Mouse (Mus musculus): Measurements from ENCODE around the gene Abcf1. TPM values are rescaled to one million over a fixed set of nuclear protein-coding genes. Genes with fewer than 3 reads are reported as not detected.
"Not testable (repeated sequence)": the region's sequence is repeated elsewhere in the genome, so short reads cannot be mapped to it uniquely, and the experiment has no call there.

The Abcf1 gene
- 65.5 and 74.9 TPM in 2 replicates for polyA plus RNA-seq (2014; fragmentation: Nextera tagmentation; extraction: Ambion mirVana)

DNA sequence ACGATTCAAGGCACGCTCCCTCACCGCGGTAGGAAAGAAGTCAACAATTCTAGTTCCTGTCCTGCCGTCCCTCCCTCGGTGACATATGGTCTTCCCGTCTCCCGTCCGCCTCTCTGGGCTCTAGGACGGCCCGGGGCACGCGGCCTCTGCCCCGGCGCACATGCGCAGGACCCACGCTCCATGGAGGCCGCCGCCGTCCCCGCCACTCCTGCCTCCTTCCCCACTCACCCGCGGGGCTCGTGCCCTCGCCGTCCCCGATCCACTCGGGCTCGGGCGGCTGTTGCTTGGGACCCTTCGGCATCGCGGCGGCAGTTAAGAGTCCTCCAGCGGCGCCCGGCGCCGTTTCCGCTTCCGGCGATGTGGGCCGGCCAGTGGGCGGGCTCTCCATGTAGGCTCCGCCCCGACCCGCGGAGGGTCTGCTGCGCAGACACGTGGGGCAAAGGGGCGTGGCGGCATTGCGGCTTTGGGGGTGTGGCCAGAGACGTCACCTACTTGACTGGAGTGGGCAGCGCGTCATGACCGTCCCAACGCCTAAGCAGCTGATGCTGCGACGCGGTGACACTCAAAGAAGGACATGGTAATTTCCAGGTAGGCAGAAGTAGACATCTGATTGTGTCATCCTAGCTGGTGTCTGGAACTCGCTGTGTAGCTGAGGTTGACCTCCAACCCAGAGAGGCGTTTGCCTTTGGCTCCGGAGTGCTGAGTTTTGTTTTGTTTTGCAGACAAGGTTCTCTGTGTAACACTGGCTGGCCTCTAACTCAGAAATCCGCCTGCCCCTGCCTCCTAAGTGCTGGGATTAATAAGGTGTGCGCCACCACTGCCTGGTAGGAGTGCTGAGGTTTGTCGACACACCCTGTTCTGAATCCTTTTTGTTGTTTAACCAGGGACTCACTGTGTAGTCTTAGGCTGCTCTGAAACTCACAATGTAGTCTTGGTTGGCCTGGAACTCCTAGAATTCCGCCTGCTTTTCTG is at the start of gene Abcf1:
Gene Abcf1, minus strand, starts transcription at position 344 of the 972 bp plus-strand sequence.
- H3K36me3 ChIP-seq (replicated peaks; ENCODE audit: control insufficient read depth, insufficient read depth), result peaks cover 53% of the 10 kb centered on the region
- peaks cover 8% of the 10 kb centered on the region; the same call in 1 of the 2 replicates for H3K4me1 ChIP-seq (replicated peaks; ENCODE audit: control insufficient read depth, insufficient read depth, low read length)
- H3K9ac ChIP-seq, result peak within 1 kb of the TSS; percentile 64
- H3K27me3 ChIP-seq (ENCODE audit: control insufficient read depth, insufficient read depth, low read length), result no peaks in the 10 kb centered on the region
- under 1% methylated on average over 58 of the region's 68 CpGs for WGBS
- H3K4me2 ChIP-seq (replicated peaks), result peak within 1 kb of the TSS; percentile 65
- peak within 1 kb of the TSS; percentile 69 for H3K27ac ChIP-seq
- DNase-seq (ENCODE audit: low spot score) (peak; percentile 99), ATAC-seq (ENCODE audit: low FRiP score) (peak; percentile 96)
- peak within 1 kb of the TSS; percentile 64 for H3K4me3 ChIP-seq (replicated peaks; ENCODE audit: low read length)
- no peaks in the 10 kb centered on the region for H3K9me3 ChIP-seq (ENCODE audit: control insufficient read depth, low read length)

- Histone ChIP-seq H3K9ac (no peak overlapping the region), H3K4me2 (replicated peaks) (no peak overlapping the region), H3K9me3 (ENCODE audit: control insufficient read depth, low read length) (no peaks in the 10 kb centered on the region), H3K4me1 (replicated peaks; ENCODE audit: control insufficient read depth, insufficient read depth, low read length) (no peaks in the 10 kb centered on the region), H3K27ac (no peak overlapping the region), H3K27me3 (ENCODE audit: control insufficient read depth, insufficient read depth, low read length) (no peaks in the 10 kb centered on the region), H3K36me3 (replicated peaks; ENCODE audit: control insufficient read depth, insufficient read depth) (peaks cover 19% of the 10 kb centered on the region), H3K4me3 (replicated peaks; ENCODE audit: low read length) (no peak overlapping the region)
- WGBS, result 66% methylated on average over 2 of the region's 2 CpGs
- no peak for DNase-seq (ENCODE audit: low spot score)
- no peak for ATAC-seq (ENCODE audit: low FRiP score)
Measured at GRCm38 (mm10) chr17:36018979-36019378, 49.4 kb upstream of the Abcf1 start.

GRCm38 (mm10) chr17:36017046-36017445 is 47.5 kb upstream of the Abcf1 start:
- Histone ChIP-seq H3K4me3 (replicated peaks; ENCODE audit: low read length) (no peak overlapping the region), H3K9ac (no peak overlapping the region), H3K9me3 (ENCODE audit: control insufficient read depth, low read length) (no peaks in the 10 kb centered on the region), H3K27ac (no peak overlapping the region), H3K36me3 (replicated peaks; ENCODE audit: control insufficient read depth, insufficient read depth) (peaks cover 19% of the 10 kb centered on the region), H3K4me2 (replicated peaks) (no peak overlapping the region), H3K27me3 (ENCODE audit: control insufficient read depth, insufficient read depth, low read length) (no peaks in the 10 kb centered on the region), H3K4me1 (replicated peaks; ENCODE audit: control insufficient read depth, insufficient read depth, low read length) (no peaks in the 10 kb centered on the region)
- DNase-seq (ENCODE audit: low spot score) (no peak), ATAC-seq (ENCODE audit: low FRiP score) (no peak)
- WGBS, result 90% methylated on average over 5 of the region's 5 CpGs

- H3K4me2 ChIP-seq (replicated peaks), result no peak overlapping the region
- no peak for DNase-seq (ENCODE audit: low spot score)
- H3K27ac ChIP-seq, result no peak overlapping the region
- H3K9ac ChIP-seq, result no peak overlapping the region
- WGBS, result 98% methylated on average over 5 of the region's 5 CpGs
- H3K4me3 ChIP-seq (replicated peaks; ENCODE audit: low read length), result no peak overlapping the region
- no peak for ATAC-seq (ENCODE audit: low FRiP score)
- H3K36me3 ChIP-seq (replicated peaks; ENCODE audit: control insufficient read depth, insufficient read depth), result peaks cover 19% of the 10 kb centered on the region
- no peaks in the 10 kb centered on the region for H3K27me3 ChIP-seq (ENCODE audit: control insufficient read depth, insufficient read depth, low read length)
- H3K4me1 ChIP-seq (replicated peaks; ENCODE audit: control insufficient read depth, insufficient read depth, low read length), result no peaks in the 10 kb centered on the region
- no peaks in the 10 kb centered on the region for H3K9me3 ChIP-seq (ENCODE audit: control insufficient read depth, low read length)
Measured at GRCm38 (mm10) chr17:36014977-36015376, 45.4 kb upstream of the Abcf1 start.

DNA sequence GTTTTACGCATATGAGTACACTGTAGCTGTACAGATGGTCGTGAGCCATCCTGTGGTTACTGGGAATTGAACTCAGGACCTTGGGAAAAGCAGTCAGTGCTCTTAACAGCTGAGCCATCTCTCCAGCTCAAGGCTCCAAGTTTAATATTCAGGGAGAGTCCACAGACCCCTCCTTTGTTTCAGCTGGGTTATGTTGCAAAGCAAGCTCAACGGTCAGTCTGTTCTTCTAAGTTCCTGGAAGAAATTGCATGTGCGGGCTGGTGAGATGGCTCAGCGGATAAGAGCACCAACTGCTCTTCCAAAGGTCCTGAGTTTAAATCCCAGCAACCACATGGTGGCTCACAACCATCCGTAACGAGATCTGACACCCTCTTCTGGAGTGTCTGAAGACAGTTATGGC is 34.8 kb upstream of the Abcf1 start:
- 93% methylated on average over 7 of the region's 7 CpGs for WGBS
- DNase-seq (ENCODE audit: low spot score); H3K27ac ChIP-seq; H3K36me3 ChIP-seq (replicated peaks; ENCODE audit: control insufficient read depth, insufficient read depth); H3K9ac ChIP-seq; H3K4me2 ChIP-seq (replicated peaks); ATAC-seq (ENCODE audit: low FRiP score); H3K9me3 ChIP-seq (ENCODE audit: control insufficient read depth, low read length); H3K4me1 ChIP-seq (replicated peaks; ENCODE audit: control insufficient read depth, insufficient read depth, low read length); H3K27me3 ChIP-seq (ENCODE audit: control insufficient read depth, insufficient read depth, low read length); H3K4me3 ChIP-seq (replicated peaks; ENCODE audit: low read length): not testable (repeated sequence)

GRCm38 (mm10) chr17:36003331-36003730 is 33.8 kb upstream of the Abcf1 start:
- DNase-seq (ENCODE audit: low spot score) (no peak), ATAC-seq (ENCODE audit: low FRiP score) (no peak)
- Histone ChIP-seq H3K36me3 (replicated peaks; ENCODE audit: control insufficient read depth, insufficient read depth) (no peaks in the 10 kb centered on the region), H3K27me3 (ENCODE audit: control insufficient read depth, insufficient read depth, low read length) (no peaks in the 10 kb centered on the region), H3K4me3 (replicated peaks; ENCODE audit: low read length) (no peak overlapping the region), H3K4me2 (replicated peaks) (no peak overlapping the region), H3K4me1 (replicated peaks; ENCODE audit: control insufficient read depth, insufficient read depth, low read length) (no peaks in the 10 kb centered on the region), H3K9me3 (ENCODE audit: control insufficient read depth, low read length) (0 out of 2 replicates have a peak, but pooled peaks cover 4% of the 10 kb centered on the region), H3K9ac (no peak overlapping the region), H3K27ac (no peak overlapping the region)
- 96% methylated on average over 7 of the region's 7 CpGs for WGBS

DNA sequence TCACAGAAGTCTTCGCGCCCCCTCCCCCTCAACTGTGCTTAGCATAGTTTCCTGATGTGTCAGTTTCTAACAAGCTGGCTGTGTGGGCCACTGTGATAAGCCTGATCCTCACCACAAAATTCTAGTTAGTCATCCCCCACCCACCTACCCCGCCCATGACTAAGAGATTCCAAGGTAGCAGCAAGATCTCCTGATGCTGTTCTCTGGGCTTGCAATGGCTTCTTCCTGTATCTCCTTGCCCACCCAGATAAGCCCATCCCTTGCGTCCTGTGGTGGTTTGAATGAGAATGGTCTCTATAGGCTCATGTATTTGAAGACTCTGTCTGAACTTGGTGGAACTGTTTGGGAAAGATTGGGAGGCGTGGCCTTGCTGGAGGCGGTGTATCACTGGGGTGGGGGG is 32.4 kb upstream of the Abcf1 start:
- Histone ChIP-seq H3K4me3 (replicated peaks; ENCODE audit: low read length) (no peak overlapping the region), H3K4me2 (replicated peaks) (no peak overlapping the region), H3K27ac (no peak overlapping the region), H3K9me3 (ENCODE audit: control insufficient read depth, low read length) (0 out of 2 replicates have a peak, but pooled peaks cover 4% of the 10 kb centered on the region), H3K9ac (no peak overlapping the region), H3K4me1 (replicated peaks; ENCODE audit: control insufficient read depth, insufficient read depth, low read length) (no peaks in the 10 kb centered on the region), H3K36me3 (replicated peaks; ENCODE audit: control insufficient read depth, insufficient read depth) (no peaks in the 10 kb centered on the region), H3K27me3 (ENCODE audit: control insufficient read depth, insufficient read depth, low read length) (no peaks in the 10 kb centered on the region)
- DNase-seq (ENCODE audit: low spot score) (no peak), ATAC-seq (ENCODE audit: low FRiP score) (no peak)
- over 99% methylated on average over 6 of the region's 6 CpGs for WGBS

GRCm38 (mm10) chr17:36001121-36001897 is 31.7 kb upstream of the Abcf1 start:
- WGBS, result 96% methylated on average over 12 of the region's 12 CpGs
- no peak overlapping the region for H3K4me3 ChIP-seq (replicated peaks; ENCODE audit: low read length)
- H3K27me3 ChIP-seq (ENCODE audit: control insufficient read depth, insufficient read depth, low read length), result no peaks in the 10 kb centered on the region
- ATAC-seq (ENCODE audit: low FRiP score), result no peak
- peaks cover under 1% of the 10 kb centered on the region; the same call in 1 of the 2 replicates for H3K4me1 ChIP-seq (replicated peaks; ENCODE audit: control insufficient read depth, insufficient read depth, low read length)
- H3K4me2 ChIP-seq (replicated peaks), result no peak overlapping the region
- no peaks in the 10 kb centered on the region for H3K9me3 ChIP-seq (ENCODE audit: control insufficient read depth, low read length)
- H3K27ac ChIP-seq, result no peak overlapping the region
- H3K36me3 ChIP-seq (replicated peaks; ENCODE audit: control insufficient read depth, insufficient read depth), result no peaks in the 10 kb centered on the region
- H3K9ac ChIP-seq, result no peak overlapping the region
- DNase-seq (ENCODE audit: low spot score), result no peak

DNA sequence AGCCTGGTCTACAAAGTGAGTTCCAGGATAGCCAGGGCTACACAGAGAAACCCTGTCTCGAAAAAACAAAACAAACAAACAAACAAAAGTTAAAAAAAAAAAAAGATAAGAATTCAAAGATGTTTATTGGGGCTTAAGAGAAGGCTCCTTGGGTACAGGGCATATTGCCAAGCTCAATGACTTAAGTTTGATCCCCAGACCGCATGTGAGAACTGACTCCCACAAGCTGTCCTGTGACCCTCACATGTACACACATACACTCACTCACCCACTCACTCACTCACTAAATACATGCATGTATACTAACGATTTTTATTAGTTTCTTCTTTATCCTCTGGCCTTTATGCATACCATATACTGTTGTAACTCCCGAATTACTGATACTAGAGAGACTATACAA is 30.8 kb upstream of the Abcf1 start:
- no peak overlapping the region for H3K4me3 ChIP-seq (replicated peaks; ENCODE audit: low read length)
- no peaks in the 10 kb centered on the region for H3K36me3 ChIP-seq (replicated peaks; ENCODE audit: control insufficient read depth, insufficient read depth)
- no peak overlapping the region for H3K4me2 ChIP-seq (replicated peaks)
- no peak for DNase-seq (ENCODE audit: low spot score)
- no peaks in the 10 kb centered on the region for H3K27me3 ChIP-seq (ENCODE audit: control insufficient read depth, insufficient read depth, low read length)
- peaks cover 9% of the 10 kb centered on the region for H3K4me1 ChIP-seq (replicated peaks; ENCODE audit: control insufficient read depth, insufficient read depth, low read length)
- 87% methylated on average over 4 of the region's 4 CpGs for WGBS
- ATAC-seq (ENCODE audit: low FRiP score), result no peak
- H3K9ac ChIP-seq, result no peak overlapping the region
- no peaks in the 10 kb centered on the region for H3K9me3 ChIP-seq (ENCODE audit: control insufficient read depth, low read length)
- H3K27ac ChIP-seq, result no peak overlapping the region
